Mouse (Mus musculus) lung, adult 2 months (tissue): ENCODE measurements at regions not wholly inside any gene's neighbourhood (a gene's known extent, or its start where the extent isn't known, plus 50 kb on each side); places are given as distances from the start of the nearest gene placed in this dataset.
"Not testable (repeated sequence)": the region's sequence is repeated elsewhere in the genome, so short reads cannot be mapped to it uniquely, and the experiment has no call there.

Experiments
- DNase-seq: peaks from one replicate; pipeline ENCODE4 v3.0.0; 2022
- H3K4me1 ChIP-seq: fragments of 200-500 bp; 2 replicates; pipeline ENCODE4 v1.6.1; 2011; ENCODE audit warnings: low read length; ENCODE audit not compliant: control insufficient read depth, insufficient read depth
- H3K4me3 ChIP-seq: fragments of 200-500 bp; replicated peaks from 2 replicates; pipeline ENCODE3; 2011; ENCODE audit warnings: low read depth, mild to moderate bottlenecking, control low read depth, low read length; ENCODE audit errors: extremely low read depth
- CTCF ChIP-seq: fragments of 200-500 bp; IDR thresholded peaks from 2 replicates; pipeline ENCODE4 v1.5.1; 2011; ENCODE audit warnings: mild to moderate bottlenecking, low read length, control low read depth; ENCODE audit not compliant: insufficient read depth
- POLR2A ChIP-seq: fragments of 200-500 bp; IDR thresholded peaks from 2 replicates; pipeline ENCODE4 v1.6.1; 2011; ENCODE audit warnings: low read depth, mild to moderate bottlenecking, control low read depth, low read length, borderline replicate concordance; ENCODE audit errors: extremely low read depth
- WGBS: fragments of 180-500 bp; shearing (Covaris S2); methylation state at CpG from one replicate; pipeline ENCODE4 v1.1.7; 2018; 5-methylcytosine and 5-hydroxymethylcytosine counted together

DNA sequence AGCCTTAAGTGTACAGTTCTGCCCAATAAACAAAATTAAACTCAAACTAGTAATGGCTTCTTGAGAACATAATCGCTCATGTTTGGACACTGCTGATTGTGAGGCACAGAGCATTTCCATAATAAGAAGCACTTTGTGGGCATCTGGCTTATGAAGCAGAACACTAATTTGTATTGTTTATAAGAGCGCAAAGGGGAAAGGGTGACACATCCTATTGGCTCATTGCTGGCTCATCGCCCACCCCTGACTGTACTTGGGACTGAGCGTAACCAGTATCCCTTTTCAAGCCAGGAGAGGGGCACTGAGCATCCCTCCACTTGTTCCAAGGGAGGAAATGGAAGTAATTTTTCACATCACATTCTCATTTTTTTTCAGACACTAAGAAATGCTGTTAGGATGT, 288.0 kb downstream of the Sfmbt2 start:
- DNase-seq = no peak
- TF ChIP-seq POLR2A (no peak), CTCF (no peak)
- Histone ChIP-seq H3K4me3 (no peak overlapping the region), H3K4me1 (no peaks in the 10 kb centered on the region)
- WGBS = 55% methylated on average over 4 of the region's 4 CpGs

DNA sequence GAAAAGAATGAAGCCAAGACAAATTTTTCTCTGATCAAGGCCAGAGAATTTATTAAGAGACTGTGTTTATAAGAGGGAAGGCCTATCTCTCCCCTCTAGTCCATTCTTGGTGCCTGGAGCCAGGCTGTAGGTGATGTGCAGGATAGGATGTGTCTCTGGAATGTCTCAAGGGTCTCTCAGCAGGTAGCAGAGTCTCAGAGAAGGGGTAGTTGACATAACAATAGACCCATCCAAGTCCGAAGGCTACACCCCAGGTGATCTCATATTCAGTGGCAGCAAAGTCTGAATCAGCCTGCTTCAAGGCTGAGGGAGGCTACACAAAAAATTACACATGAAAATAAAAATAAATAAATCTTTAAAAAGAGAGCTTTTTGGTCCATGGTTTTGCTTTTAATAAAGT, 297.6 kb downstream of the Sfmbt2 start:
- DNase-seq, H3K4me3 ChIP-seq, H3K4me1 ChIP-seq: not testable (repeated sequence)
- WGBS = 65% methylated on average over 1 of the region's 1 CpGs

DNA sequence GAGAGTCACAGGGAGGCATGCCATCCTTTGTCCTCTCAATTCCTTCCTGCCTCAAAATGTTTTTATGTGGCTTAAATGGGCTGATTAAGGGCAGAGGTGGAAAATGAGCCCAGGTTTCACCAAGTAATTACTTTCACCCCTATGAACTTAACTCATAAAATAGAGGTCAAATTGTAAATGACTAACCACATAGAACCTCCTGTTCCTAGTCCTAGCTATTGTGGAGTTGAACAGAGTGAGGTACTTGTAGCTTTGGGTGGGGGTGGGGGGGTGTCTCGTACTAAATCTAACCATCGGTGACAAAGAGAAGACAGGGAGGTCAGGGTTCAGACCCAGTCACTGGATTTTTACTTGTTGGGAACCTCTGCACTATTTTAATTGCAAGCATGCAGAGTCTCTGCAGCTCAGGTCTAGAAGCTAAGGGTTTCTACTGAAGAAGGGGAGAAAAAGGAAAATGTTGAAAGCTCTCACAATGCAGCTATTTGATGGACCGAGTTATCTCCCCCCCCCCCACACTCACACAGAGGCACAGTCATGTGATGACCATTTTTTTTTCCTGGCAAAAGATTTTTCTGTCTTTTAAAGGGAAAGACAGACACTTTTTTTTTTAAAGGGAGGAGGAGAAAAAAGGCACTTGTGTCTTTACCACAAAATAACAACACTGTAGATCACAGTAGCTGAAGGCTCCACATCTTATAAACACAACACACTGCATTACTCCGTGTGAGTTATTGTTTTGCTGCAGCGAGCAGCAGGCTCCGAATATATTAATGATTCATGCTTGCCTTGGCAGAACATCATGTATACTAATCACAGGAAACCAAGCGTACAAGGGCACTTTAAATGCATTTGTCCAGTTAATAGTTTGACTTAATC, 300.4 kb downstream of the Sfmbt2 start:
- no peak for TF ChIP-seq POLR2A
- TF ChIP-seq CTCF = no peak
- WGBS = 38% methylated on average over 7 of the region's 7 CpGs
- no peak for DNase-seq
- H3K4me3 ChIP-seq = no peak overlapping the region
- peaks cover 2% of the 10 kb centered on the region for H3K4me1 ChIP-seq

DNA sequence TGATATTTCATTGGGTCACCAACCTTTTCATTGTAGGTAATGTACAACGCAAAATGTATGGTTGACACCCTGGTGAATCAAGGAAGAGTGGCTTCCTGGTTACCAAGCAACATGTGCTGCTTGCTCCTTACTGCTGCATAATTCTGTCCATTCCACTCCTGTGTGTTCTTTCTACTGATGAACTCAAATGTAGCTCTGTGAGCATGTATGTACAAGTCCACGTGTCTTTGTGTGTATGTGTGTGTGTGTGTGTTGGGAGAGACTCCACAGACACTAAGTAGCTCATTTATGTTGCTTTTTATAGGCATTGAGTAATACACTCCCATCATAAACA, 301.0 kb downstream of the Sfmbt2 start:
- peaks cover 2% of the 10 kb centered on the region for H3K4me1 ChIP-seq
- no peak for DNase-seq
- TF ChIP-seq POLR2A (no peak), CTCF (no peak)
- no peak overlapping the region for H3K4me3 ChIP-seq
- 46% methylated on average over 2 of the region's 2 CpGs for WGBS

DNA sequence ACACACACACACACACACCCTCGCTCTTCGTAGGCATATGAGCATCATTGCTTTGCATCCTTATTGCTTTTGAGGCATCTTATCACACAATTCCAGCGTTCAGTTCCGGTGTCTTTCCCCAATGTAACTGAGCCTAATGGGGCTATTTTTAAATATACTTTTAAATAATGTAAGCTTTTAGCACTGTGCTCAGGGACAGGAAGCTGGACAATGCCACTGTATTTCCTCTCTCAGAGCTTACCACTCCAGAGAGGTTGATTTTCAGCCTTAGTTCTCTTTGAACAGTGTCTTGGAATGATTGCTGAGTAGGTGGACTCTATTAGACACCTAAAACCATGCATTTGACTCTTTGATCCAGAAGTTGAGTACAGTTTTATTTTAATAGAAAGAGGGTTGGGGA, 301.9 kb downstream of the Sfmbt2 start:
- Histone ChIP-seq H3K4me1 (peaks cover 2% of the 10 kb centered on the region), H3K4me3 (no peak overlapping the region)
- no peak for TF ChIP-seq POLR2A
- TF ChIP-seq CTCF = no peak
- WGBS = 46% methylated on average over 4 of the region's 4 CpGs
- no peak for DNase-seq

DNA sequence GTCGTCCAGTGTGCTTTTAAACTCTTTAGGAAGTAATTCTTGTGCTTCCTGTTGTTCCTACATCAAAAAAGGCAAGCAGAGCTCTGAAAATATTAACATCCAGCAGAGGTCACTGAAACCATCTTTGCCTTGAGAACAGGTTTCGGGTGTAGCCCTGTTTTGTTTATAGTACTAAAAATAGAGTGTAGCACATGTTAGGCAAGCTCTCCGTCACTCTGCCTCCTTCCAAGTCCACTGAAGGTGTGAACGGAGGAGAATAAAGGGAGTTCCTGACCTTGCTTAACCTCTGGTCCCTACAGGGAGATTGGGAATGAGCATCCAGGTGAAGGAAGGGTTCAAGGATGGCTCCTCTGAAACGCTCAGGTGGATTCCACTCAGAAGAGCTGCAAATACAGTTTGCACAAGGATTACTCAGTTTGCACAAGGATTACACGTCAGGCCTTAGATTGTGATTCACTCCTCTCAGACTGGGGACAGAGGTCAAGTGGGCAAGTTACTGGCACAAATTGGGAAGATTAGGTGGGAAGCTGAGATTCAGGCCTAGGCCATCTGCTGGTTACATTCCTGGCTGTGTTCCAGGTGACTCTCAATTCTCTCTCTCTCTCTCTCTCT, 304.5 kb downstream of the Sfmbt2 start:
- 19% methylated on average over 6 of the region's 6 CpGs for WGBS
- peaks cover 2% of the 10 kb centered on the region for H3K4me1 ChIP-seq
- no peak overlapping the region for H3K4me3 ChIP-seq
- DNase-seq = no peak
- no peak for TF ChIP-seq CTCF

DNA sequence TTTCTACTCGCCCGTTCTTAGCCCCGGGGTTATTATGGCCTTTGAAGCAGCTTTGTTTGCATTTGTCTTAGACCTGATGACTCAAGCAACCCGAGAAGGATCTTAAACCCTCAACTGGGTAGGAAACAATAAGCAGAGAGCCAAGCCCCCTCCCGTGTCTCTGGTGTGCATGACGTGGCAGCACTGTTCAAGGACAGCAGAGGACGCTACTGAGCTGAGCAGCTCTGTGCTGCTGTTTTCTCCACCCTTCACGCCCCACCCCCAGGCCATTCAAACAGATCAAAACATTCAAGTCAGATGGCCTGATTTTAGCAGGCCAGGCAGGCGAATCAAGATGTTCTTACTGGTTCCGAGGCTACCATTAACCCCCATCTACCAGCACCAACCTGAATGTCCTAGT, 331.1 kb downstream of the Sfmbt2 start:
- TF ChIP-seq CTCF (peak; percentile 13; the same call in 1 of the 2 replicates), POLR2A (no peak)
- H3K4me3 ChIP-seq = no peak overlapping the region
- no peaks in the 10 kb centered on the region for H3K4me1 ChIP-seq
- no peak for DNase-seq
- 38% methylated on average over 10 of the region's 10 CpGs for WGBS

DNA sequence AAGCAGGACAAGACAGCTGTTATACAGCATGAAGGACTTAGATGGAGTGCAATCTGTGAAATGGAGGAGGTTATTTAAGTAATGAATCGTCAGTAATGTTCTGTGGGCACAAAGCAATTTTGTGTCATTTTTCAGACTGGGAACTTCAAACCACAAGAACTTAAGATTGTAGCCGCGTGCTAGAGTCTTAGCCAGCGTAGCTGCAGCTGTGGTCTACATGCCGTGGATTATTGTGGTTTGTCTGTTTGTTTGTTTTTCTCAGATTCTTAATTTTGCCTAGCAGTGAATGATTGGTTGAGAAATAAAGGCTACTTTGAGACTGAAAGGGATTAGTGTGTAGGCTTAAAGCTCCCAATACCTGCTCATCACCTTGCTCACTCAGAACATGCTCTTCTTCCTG, 348.1 kb downstream of the Sfmbt2 start:
- WGBS = 47% methylated on average over 5 of the region's 5 CpGs
- Histone ChIP-seq H3K4me3 (no peak overlapping the region), H3K4me1 (no peaks in the 10 kb centered on the region)
- no peak for TF ChIP-seq POLR2A
- no peak for TF ChIP-seq CTCF
- no peak for DNase-seq

DNA sequence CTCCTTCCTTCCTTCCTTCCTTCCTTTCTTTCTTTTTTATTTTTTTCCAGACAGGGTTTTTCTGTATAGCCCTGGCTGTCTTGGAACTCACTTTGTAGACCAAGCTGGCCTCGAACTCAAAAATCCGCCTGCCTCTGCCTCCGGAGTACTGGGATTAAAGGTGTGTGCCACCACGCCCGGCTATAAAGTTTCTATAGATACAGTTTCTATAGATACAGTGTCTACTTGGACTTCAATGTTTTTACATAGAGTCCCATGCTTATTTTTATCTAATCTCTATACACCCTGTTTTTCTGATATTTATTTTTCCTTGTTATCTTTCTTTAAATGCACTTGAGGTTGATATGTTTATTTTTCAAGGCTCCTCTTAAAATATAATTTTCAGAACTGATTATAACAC, 364.0 kb downstream of the Sfmbt2 start:
- H3K4me3 ChIP-seq, DNase-seq, H3K4me1 ChIP-seq: not testable (repeated sequence)
- WGBS = 89% methylated on average over 5 of the region's 5 CpGs

DNA sequence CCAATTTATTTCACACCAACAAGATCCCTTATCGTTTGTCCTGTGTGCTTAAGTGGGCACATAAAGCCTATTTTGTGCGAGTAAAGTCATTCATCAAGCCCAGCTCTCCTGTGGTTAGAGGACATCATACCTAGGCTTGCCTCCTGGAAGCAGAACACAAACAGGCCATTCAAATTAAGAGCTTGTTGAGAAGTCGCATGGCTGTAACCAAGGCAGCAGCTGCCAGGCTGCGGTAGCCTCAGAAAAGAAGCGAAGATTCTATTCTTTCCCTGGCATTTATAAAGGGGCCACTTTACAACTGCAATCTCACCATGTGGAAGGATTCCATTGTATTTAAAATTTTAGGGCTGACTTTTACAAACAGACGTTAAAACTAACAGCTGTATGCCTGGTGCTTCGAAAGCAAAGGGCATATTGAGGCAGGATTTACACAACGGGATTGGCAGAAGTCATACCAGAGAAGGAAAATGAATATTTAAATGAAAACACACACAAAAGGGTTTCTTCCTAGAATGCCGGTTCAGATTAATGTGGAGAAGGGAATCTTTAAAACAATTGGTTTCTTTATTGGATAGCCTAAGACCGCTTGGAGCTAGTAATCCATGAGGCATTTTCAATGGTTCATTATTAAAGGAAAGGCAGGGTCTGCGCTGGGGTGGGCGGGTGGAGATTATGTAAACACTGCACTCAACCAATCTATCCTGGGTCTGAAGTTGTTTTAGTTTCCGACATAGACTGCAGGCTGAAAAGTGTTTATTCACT, 366.6 kb downstream of the Sfmbt2 start:
- Histone ChIP-seq H3K4me1 (no peaks in the 10 kb centered on the region; the same call in 1 of the 2 replicates), H3K4me3 (no peak overlapping the region)
- TF ChIP-seq POLR2A = no peak
- TF ChIP-seq CTCF = no peak
- no peak for DNase-seq
- 38% methylated on average over 13 of the region's 13 CpGs for WGBS
